Mouse (Mus musculus) olfactory bulb, adult 2 months (tissue): ENCODE measurements around the gene Ltk. TPM values are rescaled to one million over a fixed set of nuclear protein-coding genes. Genes with fewer than 3 reads are reported as not detected.

ENCODE experiments used
- H3K27ac ChIP-seq: fragments of 200-500 bp; 2 replicates; pipeline ENCODE4 v1.5.1; 2012; ENCODE audit warnings: low read depth, low read length; ENCODE audit not compliant: insufficient read depth
- H3K4me1 ChIP-seq: fragments of 200-500 bp; 2 replicates; pipeline ENCODE4 v1.6.1; 2012; ENCODE audit warnings: low read length; ENCODE audit not compliant: control insufficient read depth, insufficient read depth
- H3K4me3 ChIP-seq: fragments of 200-500 bp; 2 replicates; pipeline ENCODE4 v1.5.1; 2012; ENCODE audit warnings: mild to moderate bottlenecking, low read depth, low read length, moderate library complexity; ENCODE audit not compliant: insufficient read depth
- CTCF ChIP-seq: fragments of 200-500 bp; IDR thresholded peaks from 2 replicates; pipeline ENCODE4 v1.5.1; 2012; ENCODE audit warnings: low read depth, mild to moderate bottlenecking, low read length, moderate library complexity; ENCODE audit not compliant: insufficient read depth
- POLR2A ChIP-seq: fragments of 200-500 bp; IDR thresholded peaks from 2 replicates; pipeline ENCODE4 v1.6.1; 2012; ENCODE audit warnings: mild to moderate bottlenecking, low read depth, low read length, moderate library complexity; ENCODE audit not compliant: insufficient read depth
- WGBS: fragments of 180-500 bp; shearing (Covaris S2); methylation state at CpG from one replicate; pipeline ENCODE4 v1.1.7; 2018; 5-methylcytosine and 5-hydroxymethylcytosine counted together
- polyA plus RNA-seq: library from polyadenylated mRNA; stranded (reverse); fragments of >200 nt; gene quantifications from 2 replicates; pipeline ENCODE4 v1.2.4, GENCODE M21; 2012; ENCODE audit warnings: low replicate concordance; ENCODE audit not compliant: missing spikeins, insufficient read depth, insufficient read length

Ltk gene
- polyA plus RNA-seq, 1 experiment = not detected

DNA sequence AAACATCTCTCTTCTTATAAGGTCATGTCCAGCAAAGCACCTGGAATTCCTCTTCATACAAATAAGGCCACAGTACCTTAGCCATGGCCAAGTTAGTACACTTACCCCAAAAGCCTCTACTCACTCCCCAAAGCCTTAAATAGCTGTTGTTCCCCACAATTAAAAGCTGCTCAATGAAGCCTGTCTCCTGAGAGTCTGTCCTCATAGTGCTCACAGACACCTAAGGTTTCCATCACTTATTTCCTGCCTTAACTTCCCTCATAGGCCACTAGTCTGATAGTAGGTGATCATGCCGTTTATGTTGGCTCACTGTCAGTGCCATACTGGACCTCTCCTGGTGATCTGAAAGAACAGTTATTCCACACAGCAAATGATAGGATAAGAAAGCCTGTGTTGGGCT lies 2.0 kb upstream of the Ltk start:
- Histone ChIP-seq H3K4me3 (no peak overlapping the region), H3K4me1 (peaks cover 13% of the 10 kb centered on the region), H3K27ac (no peak overlapping the region)
- TF ChIP-seq CTCF (no peak), POLR2A (no peak)
- 78% methylated on average over 1 of the region's 1 CpGs for WGBS

DNA sequence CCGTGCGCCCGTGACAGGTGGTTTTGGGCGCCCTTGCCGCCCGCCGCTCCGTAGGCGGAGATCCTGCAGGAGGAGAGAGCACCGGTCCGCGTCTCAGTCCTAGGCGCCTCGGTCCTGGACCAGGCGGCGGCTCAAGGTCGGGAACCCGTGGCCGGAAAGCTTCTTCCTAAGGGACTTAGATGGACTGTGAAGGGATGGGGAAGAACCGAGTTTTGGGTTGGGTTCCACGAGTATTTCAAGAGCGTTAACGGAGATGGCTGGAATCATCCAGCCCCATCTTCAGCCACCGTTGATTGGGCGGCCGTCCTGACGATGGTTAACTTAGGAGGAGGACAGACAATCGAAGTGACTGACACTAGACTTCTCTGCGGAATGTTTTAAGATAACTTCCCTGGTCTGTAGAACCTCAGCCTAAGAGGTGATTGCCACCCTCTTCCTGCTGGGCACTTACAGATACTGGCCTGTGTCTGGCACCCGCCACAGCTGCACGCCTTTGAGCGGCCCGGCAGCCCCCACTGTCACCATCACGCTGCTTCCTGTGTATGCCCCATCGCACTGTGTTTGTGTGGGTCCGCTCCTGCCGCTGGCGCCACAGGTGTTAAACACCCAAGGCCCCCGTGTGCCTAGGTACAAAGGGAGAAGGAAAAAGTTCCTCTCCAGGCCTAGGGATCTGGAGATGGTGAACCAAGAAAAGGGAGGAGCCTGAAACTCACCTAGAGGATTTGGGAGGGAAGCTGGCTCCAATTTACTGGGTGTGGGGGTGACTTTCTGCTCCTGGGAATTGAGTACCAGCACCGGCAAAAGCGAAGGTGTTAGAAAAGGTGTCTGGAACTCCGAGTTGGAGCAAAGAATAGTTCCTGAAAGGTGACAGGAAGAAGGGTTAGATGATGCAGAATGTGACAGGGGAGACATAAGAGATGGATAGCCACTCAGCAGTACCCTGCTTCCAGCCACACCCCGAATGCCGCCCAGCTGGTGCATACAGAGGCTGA lies 1.1 kb downstream of the Ltk start:
- WGBS = 14% methylated on average over 44 of the region's 44 CpGs
- no peak overlapping the region for H3K27ac ChIP-seq

DNA sequence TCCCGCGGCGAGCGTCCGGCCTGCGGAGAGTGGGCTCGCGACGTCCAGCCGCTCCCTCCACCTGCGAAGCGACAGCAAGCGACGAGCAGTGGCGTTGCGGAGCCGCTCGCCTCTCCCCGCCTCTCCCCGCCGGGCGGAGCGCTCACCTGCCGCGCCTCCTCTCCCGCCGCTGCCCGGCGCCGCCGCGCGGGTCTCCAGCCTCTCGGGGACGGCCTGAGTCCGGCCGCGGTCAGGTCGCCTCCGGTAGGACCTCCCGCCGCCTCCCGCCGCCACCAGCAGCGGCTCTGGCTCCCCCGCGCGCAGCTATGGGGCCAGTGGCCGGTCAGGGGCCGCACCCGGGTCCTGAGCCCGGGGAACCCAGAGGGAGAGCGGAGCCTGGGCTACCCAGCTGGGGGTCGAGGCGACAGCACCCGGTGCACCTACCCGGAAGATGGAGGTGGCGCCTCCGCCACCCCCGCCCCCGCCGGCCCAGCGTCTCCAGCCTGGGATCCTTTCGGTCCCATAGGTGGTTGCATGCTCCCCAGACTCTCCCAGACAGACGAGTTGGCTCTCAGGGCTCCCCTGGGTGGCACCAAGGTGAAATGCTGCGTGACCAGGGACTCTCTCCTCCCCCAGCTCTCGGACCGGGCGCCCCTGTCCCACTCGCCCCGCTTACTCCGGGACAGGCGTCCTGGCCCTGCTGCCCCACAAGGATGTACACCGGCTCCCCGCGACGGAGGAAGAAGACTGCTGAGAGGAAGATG lies 2.0 kb downstream of the Ltk start:
- H3K4me3 ChIP-seq = peak overlapping the region; percentile 67
- under 1% methylated on average over 76 of the region's 77 CpGs for WGBS
- no peak overlapping the region for H3K27ac ChIP-seq
- peaks cover 10% of the 10 kb centered on the region for H3K4me1 ChIP-seq
- TF ChIP-seq CTCF (no peak), POLR2A (no peak)

More for the DNA sequence above, 1.1 kb downstream of the Ltk start:
- Histone ChIP-seq H3K4me3 (peak overlapping the region; percentile 67), H3K4me1 (peaks cover 10% of the 10 kb centered on the region)
- TF ChIP-seq CTCF = no peak

GRCm38 (mm10) chr2:119757601-119758100 lies 2.6 kb downstream of the Ltk start:
- Histone ChIP-seq H3K4me3 (peak overlapping the region; percentile 67), H3K27ac (no peak overlapping the region), H3K4me1 (peaks cover 10% of the 10 kb centered on the region)
- WGBS = 6% methylated on average over 31 of the region's 31 CpGs
- no peak for TF ChIP-seq POLR2A

- TF ChIP-seq POLR2A (no peak), CTCF (no peak)
- Histone ChIP-seq H3K4me1 (peaks cover 5% of the 10 kb centered on the region; the same call in 1 of the 2 replicates), H3K4me3 (no peak overlapping the region), H3K27ac (no peak overlapping the region)
- WGBS = 71% methylated on average over 13 of the region's 13 CpGs
Observed at GRCm38 (mm10) chr2:119749260-119749659, 11.0 kb downstream of the Ltk start.

- no peak for TF ChIP-seq POLR2A
- no peak for TF ChIP-seq CTCF
- Histone ChIP-seq H3K27ac (no peak overlapping the region), H3K4me1 (peaks cover 19% of the 10 kb centered on the region), H3K4me3 (no peak overlapping the region)
- WGBS = 84% methylated on average over 7 of the region's 7 CpGs
Observed at GRCm38 (mm10) chr2:119747554-119747953, 12.7 kb downstream of the Ltk start.

GRCm38 (mm10) chr2:119745281-119745680 lies 14.9 kb downstream of the Ltk start:
- H3K4me3 ChIP-seq = no peak overlapping the region
- 29% methylated on average over 1 of the region's 1 CpGs for WGBS

DNA sequence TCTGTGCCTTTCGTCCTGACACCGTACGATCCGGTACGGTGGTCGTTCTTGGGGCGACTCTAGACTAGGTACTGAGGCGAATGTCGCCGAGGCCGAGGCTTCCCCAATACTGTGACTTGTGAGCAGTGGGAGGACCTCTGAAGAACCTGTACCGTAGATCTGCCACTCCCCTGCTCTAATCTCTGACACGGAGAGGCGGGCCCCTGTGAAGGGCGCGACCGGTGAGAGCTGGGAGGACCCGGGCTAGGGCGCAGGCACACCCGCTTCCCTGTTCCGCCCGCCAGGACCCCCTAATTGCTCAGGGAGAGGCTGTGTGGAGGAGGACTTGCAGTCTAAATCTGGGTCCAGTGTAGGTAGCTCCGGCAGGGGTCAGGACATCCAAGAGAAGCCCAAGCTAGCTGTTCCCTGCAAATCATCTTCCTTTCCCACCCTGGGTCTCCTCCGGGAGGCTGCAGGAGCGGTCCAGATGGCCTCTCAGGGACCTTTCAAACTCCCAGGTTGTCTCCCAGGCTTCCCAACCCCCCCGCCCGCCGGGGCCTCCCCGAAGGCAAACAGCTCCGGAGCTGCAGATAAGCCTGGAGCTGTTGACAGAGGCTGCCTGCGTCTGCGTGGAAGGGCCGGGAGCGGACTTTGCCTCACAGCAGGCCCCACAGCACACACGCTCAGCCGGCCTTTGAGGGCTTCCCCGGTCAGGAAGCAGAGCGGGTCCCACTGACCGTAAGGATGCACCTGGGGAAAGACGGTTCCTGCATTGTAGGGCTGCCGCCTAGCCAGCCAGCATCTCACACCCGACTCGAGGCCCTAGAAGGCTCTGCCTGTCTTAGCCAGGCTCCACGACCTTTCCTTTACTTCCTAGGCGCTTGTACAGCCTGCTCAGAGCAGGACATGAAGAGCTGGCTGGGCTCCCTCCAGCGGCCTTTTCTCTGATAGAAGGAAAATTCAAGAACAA lies 15.8 kb downstream of the Ltk start:
- Histone ChIP-seq H3K27ac (no peak overlapping the region), H3K4me1 (peaks cover 27% of the 10 kb centered on the region), H3K4me3 (no peak overlapping the region)
- 40% methylated on average over 46 of the region's 46 CpGs for WGBS
- TF ChIP-seq POLR2A (no peak), CTCF (no peak)

More at GRCm38 (mm10) chr2:119745281-119745680, 14.9 kb downstream of the Ltk start:
- TF ChIP-seq CTCF = no peak
- no peak for TF ChIP-seq POLR2A
- peaks cover 27% of the 10 kb centered on the region for H3K4me1 ChIP-seq
- H3K27ac ChIP-seq = no peak overlapping the region
